Comparison of ENCODE assay signal across 19 mouse cellular contexts in the genomic region with DNA sequence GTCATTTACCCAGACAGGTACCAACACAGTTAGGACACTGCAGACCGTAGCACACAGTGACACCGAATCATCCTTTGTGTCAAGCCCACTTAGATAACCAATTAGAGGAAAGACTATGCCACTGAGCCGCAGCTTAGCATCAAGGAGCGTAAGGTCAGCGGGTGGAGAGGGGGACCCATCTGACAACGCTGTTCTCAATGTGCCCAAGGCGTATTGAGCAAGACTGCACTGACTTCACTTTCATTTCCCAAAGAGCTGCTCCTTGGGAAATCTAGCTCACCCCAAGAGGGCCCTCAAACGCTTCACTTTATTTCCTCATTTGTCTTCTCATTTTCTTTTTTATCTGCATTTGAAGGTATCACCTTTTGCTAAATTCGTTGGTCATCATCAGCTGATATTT. TPM values are rescaled to one million over a fixed set of nuclear protein-coding genes. Genes with fewer than 3 reads are reported as not detected.
DNase-seq lines count a peak whose midpoint lies in the region; ATAC-seq and TF ChIP-seq lines count a peak whose summit lies in the region.
"Had no signal": no experiment of that assay in that cellular context is flagged by ENCODE, and none has a peak within 500 bp of the region (broad histone marks: within the 10 kb centered on the region; RNA-seq: fewer than 3 reads in every experiment).

No protein-coding gene starts in this region.

- no peaks in the 10 kb centered on the region for H3K4me1 ChIP-seq in lung, embryonic 14.5 days (ENCODE audit: insufficient read depth)
- peaks cover 31% of the 10 kb centered on the region for H3K4me1 ChIP-seq in bone marrow macrophage, adult 2 months (ENCODE audit: control insufficient read depth, insufficient read depth, low read length)
- H3K4me1 ChIP-seq: embryonic facial prominence, embryonic 12.5 days; heart, embryonic 10.5 days; intestine, embryonic 15.5 days; limb, embryonic 13.5 days; midbrain, embryonic 15.5 days had no signal

- no peak for ATAC-seq in lung, embryonic 14.5 days (ENCODE audit: insufficient read depth)
- peak; percentile 99 for ATAC-seq in granulocyte monocyte progenitor cell, adult 5-6 weeks (replicated peaks; ENCODE audit: poor library complexity, severe bottlenecking)
- ATAC-seq: forebrain, postnatal 0 days; intestine, embryonic 15.5 days; midbrain, embryonic 15.5 days had no signal

- WGBS in lung, embryonic 14.5 days = 88% methylated on average over 9 of the region's 9 CpGs

- no peak for TF ChIP-seq POLR2A in bone marrow macrophage, adult 2 months (IDR thresholded peaks at IDR 0.05; ENCODE audit: borderline replicate concordance, low read depth, low read length)

- H3K9ac ChIP-seq in lung, embryonic 14.5 days = no peak overlapping the region
- H3K9ac ChIP-seq: embryonic facial prominence, embryonic 12.5 days; forebrain, postnatal 0 days; hindbrain, embryonic 14.5 days; intestine, embryonic 15.5 days; limb, embryonic 13.5 days; midbrain, embryonic 15.5 days had no signal

- H3K9me3 ChIP-seq in lung, embryonic 14.5 days (ENCODE audit: low read depth, low read length) = no peaks in the 10 kb centered on the region
- H3K9me3 ChIP-seq: embryonic facial prominence, embryonic 12.5 days; heart, embryonic 10.5 days; intestine, embryonic 15.5 days; limb, embryonic 13.5 days; midbrain, embryonic 15.5 days had no signal

- peaks cover 54% of the 10 kb centered on the region for H3K36me3 ChIP-seq in lung, embryonic 14.5 days (ENCODE audit: insufficient read depth)

- no peak for TF ChIP-seq CTCF in lung, embryonic 14.5 days (IDR thresholded peaks at IDR 0.05; ENCODE audit: low read depth)
- no peak for TF ChIP-seq CTCF in bone marrow macrophage, adult 2 months (IDR thresholded peaks at IDR 0.05; ENCODE audit: low read depth, low read length)

- DNase-seq in lung, embryonic 14.5 days = peak; percentile 4
- no peak for DNase-seq in lung, postnatal 10 days
- DNase-seq in monocyte, adult 2 months (ENCODE audit: low read depth in 1 of 2, low spot score in 2 of 2) = peak; percentile 27 to 48
- no peak for DNase-seq in right cerebral cortex, postnatal 14 days
- DNase-seq in kidney, adult 9 months = no peak
- DNase-seq: cerebellum, adult 2 months; forebrain, postnatal 0 days; gastrocnemius, postnatal 10 days; heart, postnatal 10 days; thymus, postnatal 4 days had no signal

- no peak overlapping the region for H3K4me3 ChIP-seq in lung, embryonic 14.5 days (ENCODE audit: low read depth, low read length)
- H3K4me3 ChIP-seq in bone marrow macrophage, adult 2 months (ENCODE audit: insufficient read depth, low read length) = peak overlapping the region; percentile 54
- H3K4me3 ChIP-seq: embryonic facial prominence, embryonic 12.5 days; heart, embryonic 10.5 days; intestine, embryonic 15.5 days; limb, embryonic 13.5 days; midbrain, embryonic 15.5 days had no signal

- H3K27ac ChIP-seq in lung, embryonic 14.5 days (ENCODE audit: low read depth) = no peak overlapping the region
- H3K27ac ChIP-seq in bone marrow macrophage, adult 2 months (ENCODE audit: insufficient read depth, low read depth, low read length) = peak overlapping the region; percentile 72
- H3K27ac ChIP-seq: embryonic facial prominence, embryonic 12.5 days; heart, embryonic 10.5 days; hindbrain, embryonic 14.5 days; intestine, embryonic 15.5 days; kidney, postnatal 0 days; limb, embryonic 13.5 days; midbrain, embryonic 15.5 days had no signal

- H3K27me3 ChIP-seq in lung, embryonic 14.5 days (ENCODE audit: insufficient read depth, low read length) = no peaks in the 10 kb centered on the region
- H3K27me3 ChIP-seq: embryonic facial prominence, embryonic 12.5 days; intestine, embryonic 15.5 days; limb, embryonic 13.5 days; midbrain, embryonic 15.5 days had no signal

- no peak overlapping the region for H3K4me2 ChIP-seq in lung, embryonic 14.5 days
- H3K4me2 ChIP-seq: embryonic facial prominence, embryonic 12.5 days; hindbrain, embryonic 14.5 days; intestine, embryonic 15.5 days; limb, embryonic 13.5 days; midbrain, embryonic 15.5 days had no signal

RNA-seq across cellular contexts. Expression of a gene that starts 51.5 kb away (rescaled TPM):
- 15.2 and 17.3 TPM in 2 replicates for polyA plus RNA-seq in lung, embryonic 14.5 days (2014; fragmentation: Nextera tagmentation; extraction: Ambion mirVana)
- polyA plus RNA-seq in bone marrow macrophage, adult 2 months (2012; ENCODE audit: insufficient read depth, insufficient read length, missing spikeins) = 12.7 and 19.5 TPM in 2 replicates
- total RNA-seq in granulocyte monocyte progenitor cell, adult 5-6 weeks (2014; fragmentation: Nextera tagmentation) = 11.5 and 15.3 TPM in 2 replicates
- 16.7 and 20.9 TPM in 2 replicates for total RNA-seq in granulocyte monocyte progenitor cell, adult 5-6 weeks (2017)

RNA-seq across cellular contexts. Expression of a gene that starts 51.8 kb away (rescaled TPM):
- 38.8 and 41.4 TPM in 2 replicates for polyA plus RNA-seq in lung, embryonic 14.5 days (2014; fragmentation: Nextera tagmentation; extraction: Ambion mirVana)
- polyA plus RNA-seq in bone marrow macrophage, adult 2 months (2012; ENCODE audit: insufficient read depth, insufficient read length, missing spikeins) = 18.7 and 21.2 TPM in 2 replicates
- 52.7 and 57.5 TPM in 2 replicates for total RNA-seq in granulocyte monocyte progenitor cell, adult 5-6 weeks (2014; fragmentation: Nextera tagmentation)
- total RNA-seq in granulocyte monocyte progenitor cell, adult 5-6 weeks (2017) = 64.8 and 82.9 TPM in 2 replicates

RNA-seq across cellular contexts. Expression of a gene that starts 56.6 kb away (rescaled TPM):
- polyA plus RNA-seq in lung, embryonic 14.5 days (2014; fragmentation: Nextera tagmentation; extraction: Ambion mirVana) = 17.1 and 19.3 TPM in 2 replicates
- polyA plus RNA-seq in bone marrow macrophage, adult 2 months (2012; ENCODE audit: insufficient read depth, insufficient read length, missing spikeins) = 96.0 and 102 TPM in 2 replicates
- 30.1 and 31.0 TPM in 2 replicates for total RNA-seq in granulocyte monocyte progenitor cell, adult 5-6 weeks (2014; fragmentation: Nextera tagmentation)
- total RNA-seq in granulocyte monocyte progenitor cell, adult 5-6 weeks (2017) = 33.0 and 53.3 TPM in 2 replicates

Comparison
In these comparisons a context has a peak if more than half of its experiments do, and no peak if none do; other contexts are left out.
1. DNase-seq: peak in lung, embryonic 14.5 days (single experiment) and monocyte, adult 2 months (2 of 2); none in lung, postnatal 10 days (single experiment), right cerebral cortex, postnatal 14 days (single experiment) and kidney, adult 9 months (single experiment).